Mouse (Mus musculus) lung, embryonic 16.5 days (tissue): ENCODE measurements around the gene Ascl4. TPM values are rescaled to one million over a fixed set of nuclear protein-coding genes. Genes with fewer than 3 reads are reported as not detected.

Experiments
- ATAC-seq: fragments of 200-750 bp; cut with Nextera tagmentation; 2 replicates; pipeline ENCODE4 v1.8.0; 2017; ENCODE audit warnings: low read depth, mild to moderate bottlenecking, moderate library complexity
- H3K27ac ChIP-seq: fragments of 300-500 bp; sonication (generic); 2 replicates; pipeline ENCODE4 v1.5.1; 2014; ENCODE audit warnings: mild to moderate bottlenecking, control low read depth, low read length
- H3K27me3 ChIP-seq: fragments of 300-500 bp; sonication (generic); 2 replicates; pipeline ENCODE4 v1.6.1; 2014; ENCODE audit warnings: low read depth, low read length, mixed read lengths; ENCODE audit not compliant: control insufficient read depth, insufficient read depth
- H3K36me3 ChIP-seq: fragments of 300-500 bp; sonication (generic); 2 replicates; pipeline ENCODE4 v1.6.1; 2014; ENCODE audit warnings: low read length; ENCODE audit not compliant: control insufficient read depth, insufficient read depth
- H3K4me1 ChIP-seq: fragments of 300-500 bp; sonication (generic); replicated peaks from 2 replicates; pipeline ENCODE4 v1.6.1; 2014; ENCODE audit warnings: low read length, mixed read lengths; ENCODE audit not compliant: control insufficient read depth, insufficient read depth
- H3K4me2 ChIP-seq: fragments of 300-500 bp; sonication (generic); 2 replicates; pipeline ENCODE4 v1.6.1; 2014; ENCODE audit warnings: low read depth, low read length, control low read depth
- H3K4me3 ChIP-seq: fragments of 300-500 bp; sonication (generic); 2 replicates; pipeline ENCODE4 v1.5.1; 2014; ENCODE audit warnings: mild to moderate bottlenecking, low read length, control low read depth
- H3K9ac ChIP-seq: fragments of 300-500 bp; sonication (generic); 2 replicates; pipeline ENCODE4 v1.6.1; 2014; ENCODE audit warnings: low read length, control low read depth
- H3K9me3 ChIP-seq: fragments of 300-500 bp; sonication (generic); 2 replicates; pipeline ENCODE4 v1.6.1; 2016; ENCODE audit warnings: low read length; ENCODE audit not compliant: control insufficient read depth
- WGBS: fragments of 180-500 bp; shearing (Covaris S2); extraction: QIAGEN DNeasy Blood & Tissue Kit; methylation state at CpG from one replicate; pipeline ENCODE4 v1.1.7; 2014; 5-methylcytosine and 5-hydroxymethylcytosine counted together
- polyA plus RNA-seq: library from polyadenylated mRNA; unstranded; fragments of >200 nt; fragmentation: Nextera tagmentation; extraction: Ambion mirVana; gene quantifications from 2 replicates; pipeline ENCODE4 v1.2.1, GENCODE M21; 2015

Gene Ascl4
- polyA plus RNA-seq, 1 experiment from 2014 or later, result 0.19 TPM

GRCm38 (mm10) chr10:85951765-85952443 lies 24.4 kb downstream of the Ascl4 start:
- Histone ChIP-seq H3K9me3 (no peaks in the 10 kb centered on the region), H3K36me3 (peaks cover 44% of the 10 kb centered on the region), H3K4me2 (no peak overlapping the region), H3K27me3 (no peaks in the 10 kb centered on the region), H3K27ac (no peak overlapping the region), H3K4me3 (no peak overlapping the region), H3K9ac (no peak overlapping the region), H3K4me1 (peaks cover 15% of the 10 kb centered on the region)
- 92% methylated on average over 6 of the region's 6 CpGs for WGBS
- no peak for ATAC-seq

GRCm38 (mm10) chr10:85953401-85953800 lies 25.9 kb downstream of the Ascl4 start:
- Histone ChIP-seq H3K4me1 (peaks cover 15% of the 10 kb centered on the region), H3K4me2 (no peak overlapping the region), H3K9me3 (no peaks in the 10 kb centered on the region), H3K4me3 (no peak overlapping the region), H3K27ac (no peak overlapping the region), H3K27me3 (no peaks in the 10 kb centered on the region), H3K36me3 (peaks cover 40% of the 10 kb centered on the region), H3K9ac (no peak overlapping the region)
- WGBS, result 64% methylated on average over 3 of the region's 3 CpGs
- ATAC-seq, result no peak

GRCm38 (mm10) chr10:85954429-85954828 lies 26.9 kb downstream of the Ascl4 start:
- no peaks in the 10 kb centered on the region for H3K9me3 ChIP-seq
- peaks cover 31% of the 10 kb centered on the region for H3K36me3 ChIP-seq
- H3K27ac ChIP-seq, result peak overlapping the region; percentile 81
- WGBS, result 52% methylated on average over 2 of the region's 2 CpGs
- H3K4me1 ChIP-seq, result peaks cover 15% of the 10 kb centered on the region
- H3K9ac ChIP-seq, result no peak overlapping the region
- no peak overlapping the region; the same call in 1 of the 2 replicates for H3K4me2 ChIP-seq
- ATAC-seq, result peak; percentile 72
- no peaks in the 10 kb centered on the region for H3K27me3 ChIP-seq
- no peak overlapping the region for H3K4me3 ChIP-seq

- Histone ChIP-seq H3K9me3 (no peaks in the 10 kb centered on the region), H3K4me3 (peak overlapping the region; percentile 98), H3K9ac (peak overlapping the region; percentile 99), H3K36me3 (peaks cover 18% of the 10 kb centered on the region), H3K27ac (peak overlapping the region; percentile 50), H3K4me1 (peaks cover 15% of the 10 kb centered on the region), H3K4me2 (peak overlapping the region; percentile 86), H3K27me3 (no peaks in the 10 kb centered on the region)
- ATAC-seq, result no peak
- WGBS, result 1% methylated on average over 20 of the region's 20 CpGs
Observed at GRCm38 (mm10) chr10:85956871-85957419, 29.5 kb downstream of the Ascl4 start.

- under 1% methylated on average over 38 of the region's 38 CpGs for WGBS
- Histone ChIP-seq H3K27ac (peak within 1 kb of the TSS; percentile 50), H3K27me3 (no peaks in the 10 kb centered on the region), H3K9ac (peak within 1 kb of the TSS; percentile 99), H3K4me1 (peaks cover 15% of the 10 kb centered on the region), H3K4me3 (peak within 1 kb of the TSS; percentile 98), H3K36me3 (peaks cover 15% of the 10 kb centered on the region), H3K4me2 (peak within 1 kb of the TSS; percentile 86), H3K9me3 (no peaks in the 10 kb centered on the region)
- ATAC-seq, result peak; percentile 91
Observed at GRCm38 (mm10) chr10:85957464-85957950, 30.0 kb downstream of the Ascl4 start, which contains the start of gene Rtcb. TSS of gene Rtcb (minus strand) at chr10:85957823.

- Histone ChIP-seq H3K4me2 (no peak overlapping the region), H3K9me3 (no peaks in the 10 kb centered on the region), H3K27ac (no peak overlapping the region), H3K9ac (no peak overlapping the region), H3K4me3 (no peak overlapping the region), H3K4me1 (no peaks in the 10 kb centered on the region), H3K36me3 (no peaks in the 10 kb centered on the region), H3K27me3 (no peaks in the 10 kb centered on the region)
- ATAC-seq, result no peak
- 40% methylated on average over 9 of the region's 9 CpGs for WGBS
Observed at GRCm38 (mm10) chr10:85962897-85963296, 35.4 kb downstream of the Ascl4 start.

GRCm38 (mm10) chr10:85964316-85964715 lies 36.8 kb downstream of the Ascl4 start:
- ATAC-seq, result no peak

GRCm38 (mm10) chr10:85966476-85966875 lies 39.0 kb downstream of the Ascl4 start:
- Histone ChIP-seq H3K9ac (no peak overlapping the region), H3K36me3 (no peaks in the 10 kb centered on the region), H3K4me3 (no peak overlapping the region), H3K4me2 (no peak overlapping the region), H3K9me3 (no peaks in the 10 kb centered on the region), H3K27me3 (no peaks in the 10 kb centered on the region), H3K4me1 (no peaks in the 10 kb centered on the region), H3K27ac (no peak overlapping the region)
- WGBS, result 45% methylated on average over 2 of the region's 2 CpGs
- no peak for ATAC-seq

More at GRCm38 (mm10) chr10:85964316-85964715, 36.8 kb downstream of the Ascl4 start:
- 80% methylated on average over 7 of the region's 7 CpGs for WGBS
- Histone ChIP-seq H3K9ac (no peak overlapping the region), H3K27me3 (no peaks in the 10 kb centered on the region), H3K36me3 (no peaks in the 10 kb centered on the region), H3K4me2 (no peak overlapping the region), H3K9me3 (no peaks in the 10 kb centered on the region), H3K27ac (no peak overlapping the region), H3K4me3 (no peak overlapping the region), H3K4me1 (no peaks in the 10 kb centered on the region)

- no peaks in the 10 kb centered on the region for H3K9me3 ChIP-seq
- ATAC-seq, result peak; percentile 23; the same call in 1 of the 2 replicates
- no peaks in the 10 kb centered on the region for H3K27me3 ChIP-seq
- no peak overlapping the region for H3K4me3 ChIP-seq
- no peaks in the 10 kb centered on the region for H3K4me1 ChIP-seq
- WGBS, result 59% methylated on average over 17 of the region's 17 CpGs
- H3K9ac ChIP-seq, result no peak overlapping the region
- H3K36me3 ChIP-seq, result no peaks in the 10 kb centered on the region
- H3K4me2 ChIP-seq, result no peak overlapping the region
- H3K27ac ChIP-seq, result no peak overlapping the region
Observed at GRCm38 (mm10) chr10:85967411-85968156, 40.1 kb downstream of the Ascl4 start.
